Comparison of ENCODE assay signal across 26 mouse cellular contexts in genomic region chr10:5085792-5086191, GRCm38 (mm10). TPM values are rescaled to one million over a fixed set of nuclear protein-coding genes. Genes with fewer than 3 reads are reported as not detected.
DNase-seq lines count a peak whose midpoint lies in the region; ATAC-seq lines count a peak whose summit lies in the region.
"Had no signal": no experiment of that assay in that cellular context is flagged by ENCODE, and none has a peak within 500 bp of the region (broad histone marks: within the 10 kb centered on the region; RNA-seq: fewer than 3 reads in every experiment).

No protein-coding gene starts in this region.

- H3K27me3 ChIP-seq in forebrain, embryonic 15.5 days: no peaks in the 10 kb centered on the region
- H3K27me3 ChIP-seq: heart, embryonic 15.5 days; lung, embryonic 15.5 days; midbrain, embryonic 15.5 days had no signal

- no peak overlapping the region for H3K4me3 ChIP-seq in forebrain, embryonic 15.5 days
- H3K4me3 ChIP-seq: gastrocnemius, adult 2 months; heart, embryonic 15.5 days; lung, embryonic 15.5 days; midbrain, embryonic 15.5 days had no signal

- no peaks in the 10 kb centered on the region for H3K9me3 ChIP-seq in forebrain, embryonic 15.5 days
- H3K9me3 ChIP-seq: heart, embryonic 15.5 days; lung, embryonic 15.5 days; midbrain, embryonic 15.5 days had no signal

- WGBS in forebrain, embryonic 15.5 days: 89% methylated on average over 5 of the region's 5 CpGs

- no peak overlapping the region for H3K27ac ChIP-seq in forebrain, embryonic 15.5 days (replicated peaks)
- H3K27ac ChIP-seq: gastrocnemius, adult 2 months; heart, embryonic 15.5 days; hindbrain, postnatal 0 days; lung, embryonic 15.5 days; midbrain, embryonic 15.5 days had no signal

- DNase-seq in adrenal gland, adult (ENCODE audit: inconsistent age in 2 of 2, low spot score in 1 of 2): peak; percentile 13 to 57
- no peak for DNase-seq in adrenal gland, adult 18-20 months (ENCODE audit: low spot score in 2 of 2)
- DNase-seq in urinary bladder, adult 18-20 months (ENCODE audit: low spot score in 2 of 2): peak; percentile 21
- DNase-seq in urinary bladder, postnatal 25 days (ENCODE audit: low spot score): no peak
- DNase-seq in ZHBTc4 (ENCODE audit: low read depth, low spot score): peak; percentile 42
- peak; percentile 21 for DNase-seq in skeletal muscle tissue, adult 2 months (ENCODE audit: low read depth, low spot score)
- no peak for DNase-seq in lung, adult 18-20 months
- DNase-seq: cerebellum, adult 11 months; cerebellum, postnatal 14 days; gastrocnemius, adult 2 months; heart, adult 18-20 months; kidney, adult 11 months; left cerebral cortex, postnatal 4 days; right cerebral cortex, adult 18-20 months; spleen, adult 18-20 months; thymus, adult 18-20 months had no signal

- H3K9ac ChIP-seq in forebrain, embryonic 15.5 days (replicated peaks): no peak overlapping the region
- H3K9ac ChIP-seq: heart, embryonic 15.5 days; lung, embryonic 15.5 days; midbrain, embryonic 15.5 days had no signal

- no peaks in the 10 kb centered on the region for H3K36me3 ChIP-seq in forebrain, embryonic 15.5 days
- H3K36me3 ChIP-seq: midbrain, embryonic 15.5 days had no signal

- ATAC-seq in forebrain, embryonic 15.5 days (replicated peaks): no peak
- ATAC-seq: forebrain, embryonic 16.5 days; hindbrain, postnatal 0 days; midbrain, embryonic 15.5 days had no signal

- H3K4me2 ChIP-seq in forebrain, embryonic 15.5 days (replicated peaks): no peak overlapping the region
- H3K4me2 ChIP-seq: heart, embryonic 15.5 days; liver, embryonic 11.5 days; lung, embryonic 15.5 days; midbrain, embryonic 15.5 days had no signal

- no peaks in the 10 kb centered on the region for H3K4me1 ChIP-seq in forebrain, embryonic 15.5 days
- H3K4me1 ChIP-seq: heart, embryonic 15.5 days; lung, embryonic 15.5 days; midbrain, embryonic 15.5 days had no signal

RNA-seq across cellular contexts. Expression of gene Gm10097, which starts 16.8 kb away (rescaled TPM):
- total RNA-seq in adrenal gland, adult 18-20 months (2021): not detected
- polyA plus RNA-seq in forebrain, embryonic 15.5 days (2015; fragmentation: Nextera tagmentation; extraction: Ambion mirVana): 0.06 TPM in 2 replicates
- total RNA-seq: hematopoietic stem cell, adult 5-6 weeks; hindbrain, postnatal 0 days; layer of hippocampus, adult 18-20 months; left cerebral cortex, postnatal 4 days had no signal
- polyA plus RNA-seq: brain, embryonic 14.5 days had no signal

Comparison
In these comparisons a context has a peak if more than half of its experiments do, and no peak if none do; other contexts are left out.
1. DNase-seq: peak in adrenal gland, adult (2 of 2), urinary bladder, adult 18-20 months (2 of 2), ZHBTc4 (single experiment) and skeletal muscle tissue, adult 2 months (single experiment); none in adrenal gland, adult 18-20 months (0 of 2), urinary bladder, postnatal 25 days (single experiment) and lung, adult 18-20 months (0 of 2).